Mouse (Mus musculus) common myeloid progenitor, adult 5-6 weeks (primary cell): Measurements from ENCODE around the gene Spx. TPM values are rescaled to one million over a fixed set of nuclear protein-coding genes. Genes with fewer than 3 reads are reported as not detected.
A peak's percentile ranks its signal among the peaks of the same experiment; 100 is the strongest.

Source experiments
- ATAC-seq: replicated peaks from 2 replicates; pipeline ENCODE4 v1.8.0; 2016; ENCODE audit warnings: low read depth, mild to moderate bottlenecking, moderate TSS enrichment, inconsistent platforms; ENCODE audit not compliant: poor library complexity, severe bottlenecking
- total RNA-seq: library from RNA; stranded (forward); fragments of 200-1000, 187-1606 nt; gene quantifications from 2 replicates; pipeline ENCODE4 v1.2.3, GENCODE M21; 2017

Gene Spx
- total RNA-seq: not detected in 2 replicates

- ATAC-seq: no peak
These were observed at the start of gene Spx for GRCm38 (mm10) chr6:142412906-142413491. TSS of gene Spx (plus strand) at chr6:142413441.

- ATAC-seq: no peak
These were observed 47.3 kb upstream of the Spx start for GRCm38 (mm10) chr6:142365742-142366472.

DNA sequence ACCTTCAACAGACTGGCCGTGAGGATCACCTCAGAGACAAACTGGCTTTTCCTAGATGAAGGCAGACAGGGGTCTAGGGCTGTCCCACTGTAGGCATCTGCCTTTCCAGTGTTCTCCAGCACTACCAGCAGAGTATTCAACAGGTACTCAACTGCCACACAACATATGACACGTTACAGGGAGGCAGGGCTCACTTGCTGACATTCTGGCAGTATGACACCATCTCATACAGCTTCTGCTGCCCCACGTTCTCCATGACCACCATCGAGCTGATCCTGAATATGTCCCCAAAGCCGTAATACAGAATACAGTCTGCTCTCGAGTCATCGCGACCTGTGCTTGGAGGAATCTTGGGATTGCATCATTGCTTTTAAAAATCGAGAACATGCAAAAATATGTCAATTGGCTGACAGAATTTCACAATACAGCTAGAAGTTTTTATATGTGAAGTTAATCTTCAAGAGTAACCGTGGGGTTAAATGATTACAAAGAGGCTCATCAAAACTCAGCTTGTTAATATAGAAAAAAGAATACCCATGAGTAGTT, 46.7 kb upstream of the Spx start:
- ATAC-seq: no peak

DNA sequence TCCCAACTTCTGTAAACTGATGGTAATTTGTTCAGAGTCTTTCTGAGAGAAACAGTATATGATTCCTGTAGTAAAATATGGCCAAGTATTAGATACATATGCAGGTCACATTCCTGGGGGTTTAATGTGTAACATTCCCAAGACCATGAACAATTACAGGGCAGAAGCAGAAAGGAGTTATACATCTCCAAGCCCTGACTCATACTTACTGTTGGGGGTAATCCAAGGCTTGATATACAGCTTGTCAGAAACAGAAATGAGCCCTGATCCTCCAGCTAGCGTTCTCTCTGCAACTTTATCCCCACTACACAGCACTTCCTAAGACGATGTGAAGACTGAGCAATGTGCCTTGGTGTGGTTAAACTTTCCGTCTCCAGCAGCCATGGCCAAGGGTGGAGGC, 45.7 kb upstream of the Spx start:
- ATAC-seq: no peak

DNA sequence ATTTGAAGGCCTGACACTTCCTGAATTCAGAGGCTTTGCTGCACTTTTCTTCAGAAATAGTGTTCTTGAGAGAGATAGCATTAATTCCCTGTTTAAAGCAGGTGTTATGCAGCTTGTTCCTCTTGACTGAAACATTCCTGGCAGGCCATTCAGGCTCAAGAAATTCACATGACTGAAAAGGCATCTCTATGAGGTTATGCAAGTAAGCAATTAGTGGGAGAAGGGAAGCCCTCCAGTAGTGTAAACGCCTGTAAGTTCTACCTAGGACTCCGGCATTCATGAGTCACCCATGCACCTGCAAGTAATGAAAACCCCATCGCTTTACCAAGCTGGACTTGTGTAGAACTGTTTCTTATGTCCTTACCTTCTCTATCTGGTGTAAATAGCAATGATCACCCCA, 43.7 kb upstream of the Spx start:
- no peak for ATAC-seq

GRCm38 (mm10) chr6:142377081-142377480, 36.2 kb upstream of the Spx start:
- no peak for ATAC-seq

DNA sequence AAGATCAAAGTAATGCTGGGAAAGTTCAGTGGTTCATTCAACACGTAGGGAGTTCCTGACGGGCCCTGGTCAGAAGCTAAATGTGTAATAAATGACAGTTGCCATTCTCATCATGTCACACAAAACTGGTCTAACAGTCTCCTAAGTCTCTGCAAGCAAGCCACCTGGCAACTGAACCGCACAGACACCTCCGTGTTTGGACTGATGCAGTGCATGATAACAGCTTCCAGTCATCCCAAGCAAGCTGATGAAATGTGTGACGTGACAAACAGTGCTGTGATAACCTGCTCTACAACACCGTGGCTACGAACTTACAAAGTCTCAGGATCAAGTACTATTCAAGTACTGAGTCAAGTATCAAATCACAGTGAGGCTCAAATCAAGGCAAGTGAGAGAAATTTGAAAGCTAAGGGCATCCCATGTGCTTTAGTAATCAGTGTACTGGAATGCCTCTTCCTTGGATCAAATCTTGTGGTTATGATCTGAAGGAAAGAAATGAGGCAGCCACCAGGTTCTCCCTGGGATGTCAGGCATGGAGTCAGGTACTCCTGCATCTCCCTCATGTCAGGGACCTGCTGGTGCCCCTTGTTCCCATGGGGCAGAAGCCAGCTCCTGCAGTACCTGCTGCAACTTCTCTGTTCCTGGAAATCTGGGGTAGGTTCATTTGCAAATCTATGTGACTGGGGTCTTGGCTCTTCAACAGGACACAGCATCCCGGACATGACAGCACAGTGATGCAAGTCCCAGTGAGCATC, 34.5 kb upstream of the Spx start:
- ATAC-seq: no peak

GRCm38 (mm10) chr6:142379961-142380360, 33.3 kb upstream of the Spx start:
- no peak for ATAC-seq

GRCm38 (mm10) chr6:142381615-142382014, 31.6 kb upstream of the Spx start:
- no peak for ATAC-seq

- no peak for ATAC-seq
These were observed 28.7 kb upstream of the Spx start for GRCm38 (mm10) chr6:142384521-142384920.

GRCm38 (mm10) chr6:142386285-142387010, 26.8 kb upstream of the Spx start:
- ATAC-seq: peak; percentile 40

- peak; percentile 94 for ATAC-seq
These were observed 26.1 kb upstream of the Spx start, which contains the start of the genes Recql and Golt1b for GRCm38 (mm10) chr6:142387011-142387754. TSS of gene Recql (minus strand) at chr6:142387087. TSS of gene Golt1b (plus strand) at chr6:142387221.

GRCm38 (mm10) chr6:142387755-142388271, 25.4 kb upstream of the Spx start:
- ATAC-seq: no peak

- ATAC-seq: no peak
These were observed 24.1 kb upstream of the Spx start for GRCm38 (mm10) chr6:142389101-142389500.

- no peak for ATAC-seq
These were observed 20.9 kb upstream of the Spx start for GRCm38 (mm10) chr6:142392312-142392711.

DNA sequence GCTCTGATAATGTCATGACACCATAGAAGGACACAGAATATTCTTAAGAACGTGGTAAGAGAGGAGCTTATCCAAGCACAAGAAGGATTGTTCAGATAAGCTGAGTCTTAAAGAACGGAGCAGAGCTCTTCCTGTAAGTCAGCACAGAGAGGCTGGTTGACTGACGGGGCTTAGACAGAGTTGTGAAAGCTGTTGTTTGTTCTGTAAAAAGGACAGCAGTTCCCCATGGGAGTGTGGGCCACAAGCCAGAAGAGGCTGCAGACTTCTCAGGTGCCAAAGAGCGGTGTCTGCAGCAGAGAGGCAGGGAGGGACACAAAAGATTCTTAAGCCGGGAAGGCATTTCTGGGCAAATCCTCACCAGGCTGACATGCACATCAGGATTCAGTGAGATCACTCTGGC, 18.6 kb upstream of the Spx start:
- peak; percentile 12; the same call in 1 of the 2 replicates for ATAC-seq

DNA sequence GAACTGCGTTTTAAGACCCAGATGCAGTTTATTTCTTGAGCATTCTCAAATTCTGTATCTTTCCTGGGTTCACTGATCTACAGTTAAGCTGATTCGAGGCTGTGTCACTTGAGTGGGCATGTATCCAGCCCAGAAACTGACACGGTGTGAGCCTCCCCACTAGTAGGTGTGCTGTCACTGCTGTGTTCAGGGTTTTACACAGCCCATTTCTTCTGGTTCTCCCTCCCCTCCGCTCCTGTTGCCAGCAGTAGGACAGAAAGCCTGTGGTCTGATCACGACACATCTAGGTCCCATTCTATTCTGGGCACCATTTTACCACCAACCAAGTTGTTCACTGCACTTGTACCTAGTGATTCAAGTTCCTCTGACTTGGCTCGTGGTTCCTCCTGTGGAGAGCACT, 17.5 kb upstream of the Spx start:
- ATAC-seq: no peak

GRCm38 (mm10) chr6:142411140-142411539, 2.1 kb upstream of the Spx start:
- ATAC-seq: no peak

DNA sequence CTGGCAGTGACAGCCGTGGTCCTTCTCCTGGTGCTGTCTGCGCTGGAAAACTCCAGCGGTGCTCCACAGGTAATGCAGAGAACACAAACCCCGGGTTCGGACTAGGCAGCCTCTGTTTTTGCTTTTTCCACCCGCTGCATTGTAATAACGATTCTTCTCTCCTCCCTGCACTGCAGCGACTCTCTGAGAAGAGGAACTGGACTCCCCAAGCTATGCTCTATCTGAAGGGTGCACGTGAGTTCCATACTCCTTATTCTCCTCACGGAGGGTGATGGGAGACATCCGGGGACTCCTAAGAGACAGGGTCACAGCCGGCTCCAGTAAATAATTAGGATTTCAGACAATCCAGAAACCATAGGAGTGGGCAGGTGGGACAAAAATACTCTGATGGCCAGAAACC, 604 bp downstream of the Spx start:
- peak; percentile 67 for ATAC-seq
